Mouse (Mus musculus) spleen, adult 2 months (tissue): ENCODE data around the gene Tbkbp1.
A peak's percentile ranks its signal among the peaks of the same experiment; 100 is the strongest.

Experiments used
- CTCF ChIP-seq: fragments of 200-500 bp; IDR thresholded peaks from 2 replicates; pipeline ENCODE4 v1.5.1; 2011; ENCODE audit warnings: mild to moderate bottlenecking, inconsistent platforms; ENCODE audit not compliant: insufficient read depth, insufficient read length, insufficient replicate concordance; ENCODE audit errors: extremely low read depth
- POLR2A ChIP-seq: fragments of 200-500 bp; IDR thresholded peaks from 2 replicates; pipeline ENCODE4 v1.6.1; 2011; ENCODE audit warnings: low read depth, low read length, inconsistent platforms

- TF ChIP-seq CTCF (peak; percentile 96), POLR2A (no peak)
These were observed 4.6 kb downstream of the Tbkbp1 start for GRCm38 (mm10) chr11:97146724-97147123.
